Mouse (Mus musculus): ENCODE data around the gene Tm6sf1. TPM values are rescaled to one million over a fixed set of nuclear protein-coding genes. Genes with fewer than 3 reads are reported as not detected.

Tm6sf1 gene
- polyA plus RNA-seq, 3 experiments from 2014 or later = 5.4 to 14.7 (median 10.2) TPM

- no peak for ATAC-seq
Observed at GRCm38 (mm10) chr7:81904094-81904493, 45.3 kb downstream of the Tm6sf1 start.

GRCm38 (mm10) chr7:81904926-81905325 lies 46.1 kb downstream of the Tm6sf1 start:
- no peak for ATAC-seq

- ATAC-seq = no peak
Observed at GRCm38 (mm10) chr7:81918316-81918715, 59.5 kb downstream of the Tm6sf1 start.

GRCm38 (mm10) chr7:81920314-81920713 lies 61.5 kb downstream of the Tm6sf1 start:
- no peak for ATAC-seq

GRCm38 (mm10) chr7:81921379-81921952 lies 62.7 kb downstream of the Tm6sf1 start:
- ATAC-seq = peak; percentile 77

- peak; percentile 70 for ATAC-seq
Observed at GRCm38 (mm10) chr7:81928998-81929397, 70.2 kb downstream of the Tm6sf1 start.

GRCm38 (mm10) chr7:81932521-81933045 lies 73.8 kb downstream of the Tm6sf1 start:
- ATAC-seq = peak; percentile 57

- ATAC-seq = peak; percentile 7
Observed at GRCm38 (mm10) chr7:81933061-81933600, 74.3 kb downstream of the Tm6sf1 start.

GRCm38 (mm10) chr7:81933601-81934266 lies 74.9 kb downstream of the Tm6sf1 start:
- peak; percentile 45 for ATAC-seq

Other genes with a start within 250 kb of the Tm6sf1 start
- gene Homer2, start 151.5 kb upstream of the Tm6sf1 start, polyA plus RNA-seq (2017; shearing (Covaris generic)) = under 1 TPM in 1 of 3 experiments, not detected in 2; 0.47 TPM
- 100 to 1,000 TPM; 153 to 159 (median 158) TPM for gene Ramac, start 96.1 kb upstream of the Tm6sf1 start, polyA plus RNA-seq (2017; shearing (Covaris generic))
- gene 3110040N11Rik, start 69.5 kb upstream of the Tm6sf1 start, polyA plus RNA-seq (2017; shearing (Covaris generic)) = 10 to 100 TPM; 62.7 to 70.5 (median 68.8) TPM
- 10 to 100 TPM; 13.9 to 23.0 (median 16.8) TPM for gene Btbd1, start 29.6 kb upstream of the Tm6sf1 start, polyA plus RNA-seq (2017; shearing (Covaris generic))
- gene Gm10160, start 3.2 kb upstream of the Tm6sf1 start, polyA plus RNA-seq (2017; shearing (Covaris generic)) = not detected
- gene Hdgfl3, start 75.5 kb downstream of the Tm6sf1 start, polyA plus RNA-seq (2017; shearing (Covaris generic)) = 10 to 100 TPM in 2 of 3 experiments, 1 to 10 TPM in 1; 6.9 to 10.4 (median 10.1) TPM
- not detected for gene Bnc1, start 133.3 kb downstream of the Tm6sf1 start, polyA plus RNA-seq (2017; shearing (Covaris generic))